Mouse (Mus musculus): ENCODE measurements at regions not wholly inside any gene's neighbourhood (a gene's known extent, or its start where the extent isn't known, plus 50 kb on each side); places are given as distances from the start of the nearest gene placed in this dataset.

GRCm38 (mm10) chr7:71471658-71472383 is 120.5 kb upstream of the Gm10295 start:
- TF ChIP-seq EP300 (IDR thresholded peaks at IDR 0.05) (no peak; the same call in 1 of the 2 replicates), CTCF (IDR thresholded peaks at IDR 0.05) (no peak)

Data from lung, postnatal 0 days (tissue).